Mouse (Mus musculus): ENCODE data around the gene Aatk.

GRCm38 (mm10) chr11:120092817-120093591 is 46.0 kb upstream of the Aatk start:
- no peak for TF ChIP-seq CTCF (IDR thresholded peaks at IDR 0.05; ENCODE audit: borderline replicate concordance, control insufficient read depth, extremely low read depth, insufficient read depth, low read length, poor library complexity)
- no peak for TF ChIP-seq POLR2A (IDR thresholded peaks at IDR 0.05; ENCODE audit: control insufficient read depth, extremely low read depth, insufficient read depth, low read length, poor library complexity)

Data from thymus, adult 2 months (tissue).